Mouse (Mus musculus): ENCODE measurements around the gene Lman1l. TPM values are rescaled to one million over a fixed set of nuclear protein-coding genes. Genes with fewer than 3 reads are reported as not detected.

The Lman1l gene
- total RNA-seq, 1 experiment from 2014 or later, result not detected

- no peak for ATAC-seq (replicated peaks in 1 of 2; ENCODE audit: insufficient read depth in 1 of 2, low FRiP score in 2 of 2, low TSS enrichment in 1 of 2, low read depth in 1 of 2, poor library complexity in 2 of 2, severe bottlenecking in 2 of 2)
Observed at GRCm38 (mm10) chr9:57602098-57602497, 18.5 kb downstream of the Lman1l start.

GRCm38 (mm10) chr9:57601353-57601706 lies 19.2 kb downstream of the Lman1l start:
- no peak for ATAC-seq (replicated peaks in 1 of 2; ENCODE audit: insufficient read depth in 1 of 2, low FRiP score in 2 of 2, low TSS enrichment in 1 of 2, low read depth in 1 of 2, poor library complexity in 2 of 2, severe bottlenecking in 2 of 2)

- ATAC-seq (replicated peaks in 1 of 2; ENCODE audit: insufficient read depth in 1 of 2, low FRiP score in 2 of 2, low TSS enrichment in 1 of 2, low read depth in 1 of 2, poor library complexity in 2 of 2, severe bottlenecking in 2 of 2), result no peak
Observed at GRCm38 (mm10) chr9:57600620-57601352, 19.8 kb downstream of the Lman1l start.

- no peak for ATAC-seq (replicated peaks in 1 of 2; ENCODE audit: insufficient read depth in 1 of 2, low FRiP score in 2 of 2, low TSS enrichment in 1 of 2, low read depth in 1 of 2, poor library complexity in 2 of 2, severe bottlenecking in 2 of 2)
Observed at GRCm38 (mm10) chr9:57598851-57599563, 21.6 kb downstream of the Lman1l start.

- no peak for ATAC-seq (replicated peaks in 1 of 2; ENCODE audit: insufficient read depth in 1 of 2, low FRiP score in 2 of 2, low TSS enrichment in 1 of 2, low read depth in 1 of 2, poor library complexity in 2 of 2, severe bottlenecking in 2 of 2)
Observed at GRCm38 (mm10) chr9:57597929-57598382, 22.6 kb downstream of the Lman1l start.

GRCm38 (mm10) chr9:57597265-57597664 lies 23.3 kb downstream of the Lman1l start:
- ATAC-seq (replicated peaks in 1 of 2; ENCODE audit: insufficient read depth in 1 of 2, low FRiP score in 2 of 2, low TSS enrichment in 1 of 2, low read depth in 1 of 2, poor library complexity in 2 of 2, severe bottlenecking in 2 of 2), result no peak

GRCm38 (mm10) chr9:57594174-57594509 lies 26.4 kb downstream of the Lman1l start:
- no peak for ATAC-seq (replicated peaks in 1 of 2; ENCODE audit: insufficient read depth in 1 of 2, low FRiP score in 2 of 2, low TSS enrichment in 1 of 2, low read depth in 1 of 2, poor library complexity in 2 of 2, severe bottlenecking in 2 of 2)

- no peak for ATAC-seq (replicated peaks in 1 of 2; ENCODE audit: insufficient read depth in 1 of 2, low FRiP score in 2 of 2, low TSS enrichment in 1 of 2, low read depth in 1 of 2, poor library complexity in 2 of 2, severe bottlenecking in 2 of 2)
Observed at GRCm38 (mm10) chr9:57593454-57594173, 27.0 kb downstream of the Lman1l start.

GRCm38 (mm10) chr9:57590726-57591125 lies 29.8 kb downstream of the Lman1l start:
- no peak for ATAC-seq (replicated peaks in 1 of 2; ENCODE audit: insufficient read depth in 1 of 2, low FRiP score in 2 of 2, low TSS enrichment in 1 of 2, low read depth in 1 of 2, poor library complexity in 2 of 2, severe bottlenecking in 2 of 2)

GRCm38 (mm10) chr9:57589224-57590126 lies 31.1 kb downstream of the Lman1l start, which contains the start of gene Ulk3:
Gene Ulk3, plus strand, starts transcription at chr9:57589452.
- peak; percentile 74 to 78 for ATAC-seq (replicated peaks in 1 of 2; ENCODE audit: insufficient read depth in 1 of 2, low FRiP score in 2 of 2, low TSS enrichment in 1 of 2, low read depth in 1 of 2, poor library complexity in 2 of 2, severe bottlenecking in 2 of 2)

- no peak for ATAC-seq (replicated peaks in 1 of 2; ENCODE audit: insufficient read depth in 1 of 2, low FRiP score in 2 of 2, low TSS enrichment in 1 of 2, low read depth in 1 of 2, poor library complexity in 2 of 2, severe bottlenecking in 2 of 2)
Observed at GRCm38 (mm10) chr9:57584991-57585390, 35.6 kb downstream of the Lman1l start.

- peak; percentile 47 to 65 for ATAC-seq (replicated peaks in 1 of 2; ENCODE audit: insufficient read depth in 1 of 2, low FRiP score in 2 of 2, low TSS enrichment in 1 of 2, low read depth in 1 of 2, poor library complexity in 2 of 2, severe bottlenecking in 2 of 2)
Observed at GRCm38 (mm10) chr9:57577144-57577849, 43.3 kb downstream of the Lman1l start.

- ATAC-seq (replicated peaks in 1 of 2; ENCODE audit: insufficient read depth in 1 of 2, low FRiP score in 2 of 2, low TSS enrichment in 1 of 2, low read depth in 1 of 2, poor library complexity in 2 of 2, severe bottlenecking in 2 of 2), result no peak
Observed at GRCm38 (mm10) chr9:57575577-57575976, 45.0 kb downstream of the Lman1l start.

GRCm38 (mm10) chr9:57574397-57574796 lies 46.2 kb downstream of the Lman1l start:
- no peak for ATAC-seq (replicated peaks in 1 of 2; ENCODE audit: insufficient read depth in 1 of 2, low FRiP score in 2 of 2, low TSS enrichment in 1 of 2, low read depth in 1 of 2, poor library complexity in 2 of 2, severe bottlenecking in 2 of 2)

- no peak for ATAC-seq (replicated peaks in 1 of 2; ENCODE audit: insufficient read depth in 1 of 2, low FRiP score in 2 of 2, low TSS enrichment in 1 of 2, low read depth in 1 of 2, poor library complexity in 2 of 2, severe bottlenecking in 2 of 2)
Observed at GRCm38 (mm10) chr9:57568500-57568899, 52.1 kb downstream of the Lman1l start.

- ATAC-seq (replicated peaks in 1 of 2; ENCODE audit: insufficient read depth in 1 of 2, low FRiP score in 2 of 2, low TSS enrichment in 1 of 2, low read depth in 1 of 2, poor library complexity in 2 of 2, severe bottlenecking in 2 of 2), result no peak
Observed at GRCm38 (mm10) chr9:57566846-57567245, 53.7 kb downstream of the Lman1l start.
